Mouse (Mus musculus): ENCODE data around the gene Ston1. TPM values are rescaled to one million over a fixed set of nuclear protein-coding genes. Genes with fewer than 3 reads are reported as not detected.

Gene Ston1
- polyA plus RNA-seq, 1 experiment from 2014 or later, result 8.3 TPM

DNA sequence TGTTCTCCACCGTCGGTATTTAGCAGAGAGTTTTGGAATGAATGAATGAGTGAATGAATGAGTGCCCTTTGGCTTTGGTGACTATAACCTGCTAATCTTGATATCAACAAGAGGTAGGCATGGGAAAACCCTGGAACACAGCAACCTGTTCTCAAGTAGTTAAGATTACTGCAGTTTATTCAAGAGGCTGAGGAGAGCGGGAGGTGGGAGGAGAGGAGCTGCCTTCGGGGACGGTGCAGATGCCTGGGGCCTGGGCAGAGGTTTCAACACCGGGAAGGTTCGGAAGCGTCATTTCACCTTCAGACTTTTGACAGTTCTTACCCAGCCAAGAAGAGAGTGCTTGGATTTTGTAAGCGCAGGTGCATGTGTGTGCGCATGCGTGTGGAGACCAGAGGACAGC lies 14.5 kb upstream of the Ston1 start:
- Histone ChIP-seq H3K4me1 (replicated peaks; ENCODE audit: insufficient read depth, low read length) (no peaks in the 10 kb centered on the region), H3K9ac (ENCODE audit: low read depth, low read length) (no peak overlapping the region), H3K27ac (no peak overlapping the region), H3K4me3 (replicated peaks; ENCODE audit: low read depth, low read length) (no peak overlapping the region), H3K36me3 (ENCODE audit: insufficient read depth, low read length) (peaks cover 34% of the 10 kb centered on the region), H3K4me2 (ENCODE audit: low read length) (no peak overlapping the region), H3K9me3 (replicated peaks; ENCODE audit: low read length) (no peaks in the 10 kb centered on the region), H3K27me3 (ENCODE audit: insufficient read depth, low read length) (no peaks in the 10 kb centered on the region)
- ATAC-seq (replicated peaks; ENCODE audit: low FRiP score, low read depth) (no peak), DNase-seq (ENCODE audit: low spot score) (no peak)
- WGBS, result 83% methylated on average over 11 of the region's 11 CpGs
- no peak for TF ChIP-seq CTCF (IDR thresholded peaks at IDR 0.05; ENCODE audit: low read depth)

DNA sequence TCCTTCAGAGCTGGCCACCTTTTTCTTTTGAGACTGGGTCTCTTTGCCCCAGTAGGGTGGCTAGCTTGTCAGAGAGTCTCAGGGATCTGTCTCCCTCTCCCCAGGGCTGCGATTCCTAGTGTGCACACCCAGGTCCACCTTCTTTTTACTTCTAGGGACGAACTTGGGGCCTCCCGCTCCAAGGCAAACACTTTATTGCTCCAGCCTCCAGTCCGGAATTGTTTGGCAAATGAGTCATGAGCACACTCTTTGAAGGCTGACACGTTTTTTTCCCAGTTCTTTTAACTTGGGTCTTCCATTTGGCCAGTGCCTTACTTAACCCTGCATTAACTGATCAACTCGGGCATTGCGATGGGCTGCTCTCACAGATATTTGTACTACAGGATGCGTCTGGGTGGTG lies 14.1 kb upstream of the Ston1 start:
- H3K4me2 ChIP-seq (ENCODE audit: low read length), result no peak overlapping the region
- H3K4me1 ChIP-seq (replicated peaks; ENCODE audit: insufficient read depth, low read length), result no peaks in the 10 kb centered on the region
- H3K27me3 ChIP-seq (ENCODE audit: insufficient read depth, low read length), result no peaks in the 10 kb centered on the region
- no peak overlapping the region for H3K4me3 ChIP-seq (replicated peaks; ENCODE audit: low read depth, low read length)
- H3K27ac ChIP-seq, result no peak overlapping the region
- peaks cover 32% of the 10 kb centered on the region for H3K36me3 ChIP-seq (ENCODE audit: insufficient read depth, low read length)
- ATAC-seq (replicated peaks; ENCODE audit: low FRiP score, low read depth), result no peak
- WGBS, result 61% methylated on average over 8 of the region's 8 CpGs
- DNase-seq (ENCODE audit: low spot score), result no peak
- H3K9me3 ChIP-seq (replicated peaks; ENCODE audit: low read length), result no peaks in the 10 kb centered on the region
- no peak for TF ChIP-seq CTCF (IDR thresholded peaks at IDR 0.05; ENCODE audit: low read depth)
- H3K9ac ChIP-seq (ENCODE audit: low read depth, low read length), result no peak overlapping the region

DNA sequence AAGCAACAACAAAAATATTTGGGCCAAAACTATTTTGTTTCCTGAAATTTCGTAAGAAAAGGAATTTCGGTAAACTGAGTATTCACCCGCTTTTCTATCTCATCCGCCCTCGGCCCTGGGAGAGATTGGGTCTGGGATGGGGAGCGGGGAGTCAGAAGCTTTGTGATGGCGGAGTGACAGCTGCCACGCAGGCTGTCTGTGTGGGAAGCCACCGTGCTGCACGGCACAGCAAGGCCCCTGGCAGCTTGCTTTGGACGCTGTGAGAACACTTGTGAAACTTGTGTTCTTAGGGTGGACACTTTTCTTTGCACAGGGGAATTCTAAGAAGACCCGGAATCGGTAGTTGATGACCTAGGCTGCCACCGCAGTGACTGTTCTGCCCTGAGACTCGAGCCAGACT lies 10.1 kb upstream of the Ston1 start:
- Histone ChIP-seq H3K27ac (no peak overlapping the region), H3K4me1 (replicated peaks; ENCODE audit: insufficient read depth, low read length) (no peaks in the 10 kb centered on the region), H3K4me3 (replicated peaks; ENCODE audit: low read depth, low read length) (no peak overlapping the region), H3K9ac (ENCODE audit: low read depth, low read length) (no peak overlapping the region), H3K9me3 (replicated peaks; ENCODE audit: low read length) (no peaks in the 10 kb centered on the region), H3K27me3 (ENCODE audit: insufficient read depth, low read length) (no peaks in the 10 kb centered on the region), H3K36me3 (ENCODE audit: insufficient read depth, low read length) (peaks cover 15% of the 10 kb centered on the region), H3K4me2 (ENCODE audit: low read length) (no peak overlapping the region)
- no peak for ATAC-seq (replicated peaks; ENCODE audit: low FRiP score, low read depth)
- WGBS, result 84% methylated on average over 15 of the region's 15 CpGs
- TF ChIP-seq CTCF (IDR thresholded peaks at IDR 0.05; ENCODE audit: low read depth), result no peak
- DNase-seq (ENCODE audit: low spot score), result no peak

DNA sequence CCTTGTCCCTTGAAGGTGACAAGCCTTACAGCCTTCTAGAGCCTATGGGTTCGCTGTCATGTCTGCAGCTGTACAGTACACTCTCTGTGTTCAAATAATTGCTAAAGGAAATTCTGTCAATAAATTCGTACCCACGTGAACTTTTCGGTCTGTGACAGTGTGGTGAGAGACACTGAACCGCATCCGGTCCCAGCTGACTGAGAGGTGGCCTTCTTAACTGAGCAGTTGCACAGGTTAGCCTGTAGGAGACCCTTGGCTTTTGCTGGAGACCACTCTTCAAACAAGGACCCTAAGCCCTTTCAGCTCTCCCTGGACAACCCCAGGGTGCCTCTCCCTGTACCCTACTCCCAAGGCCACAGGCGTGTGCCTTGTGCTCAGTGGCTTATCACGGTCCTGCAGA lies 9.3 kb upstream of the Ston1 start:
- no peak for DNase-seq (ENCODE audit: low spot score)
- Histone ChIP-seq H3K27me3 (ENCODE audit: insufficient read depth, low read length) (no peaks in the 10 kb centered on the region), H3K9me3 (replicated peaks; ENCODE audit: low read length) (no peaks in the 10 kb centered on the region), H3K9ac (ENCODE audit: low read depth, low read length) (no peak overlapping the region), H3K4me1 (replicated peaks; ENCODE audit: insufficient read depth, low read length) (no peaks in the 10 kb centered on the region), H3K36me3 (ENCODE audit: insufficient read depth, low read length) (peaks cover 14% of the 10 kb centered on the region), H3K27ac (no peak overlapping the region), H3K4me3 (replicated peaks; ENCODE audit: low read depth, low read length) (no peak overlapping the region), H3K4me2 (ENCODE audit: low read length) (no peak overlapping the region)
- no peak for TF ChIP-seq CTCF (IDR thresholded peaks at IDR 0.05; ENCODE audit: low read depth)
- no peak for ATAC-seq (replicated peaks; ENCODE audit: low FRiP score, low read depth)
- 95% methylated on average over 8 of the region's 8 CpGs for WGBS

DNA sequence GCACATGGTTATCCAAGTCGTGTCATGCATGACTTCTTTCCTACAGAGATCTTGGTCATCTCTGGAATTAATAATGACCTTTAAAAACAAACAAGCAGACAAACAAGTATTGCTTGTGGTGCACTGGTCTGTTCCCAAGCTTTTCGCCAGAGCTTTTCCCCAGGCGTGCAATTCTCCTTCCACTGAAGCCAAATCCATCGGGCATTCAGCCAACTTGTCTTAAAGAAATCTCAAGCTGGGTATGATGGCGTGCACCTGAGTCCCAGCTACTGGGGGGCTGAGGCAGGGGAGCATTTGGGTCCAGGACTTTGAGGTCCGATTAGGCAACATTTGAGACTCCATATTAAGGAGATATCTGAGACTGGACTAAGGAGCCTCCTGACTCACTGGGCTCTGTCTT lies 7.2 kb upstream of the Ston1 start:
- no peak overlapping the region for H3K4me2 ChIP-seq (ENCODE audit: low read length)
- ATAC-seq (replicated peaks; ENCODE audit: low FRiP score, low read depth) (no peak), DNase-seq (ENCODE audit: low spot score) (no peak)
- TF ChIP-seq CTCF (IDR thresholded peaks at IDR 0.05; ENCODE audit: low read depth), result no peak
- no peaks in the 10 kb centered on the region for H3K27me3 ChIP-seq (ENCODE audit: insufficient read depth, low read length)
- no peaks in the 10 kb centered on the region for H3K4me1 ChIP-seq (replicated peaks; ENCODE audit: insufficient read depth, low read length)
- no peak overlapping the region for H3K27ac ChIP-seq
- H3K4me3 ChIP-seq (replicated peaks; ENCODE audit: low read depth, low read length), result no peak overlapping the region
- WGBS, result 80% methylated on average over 6 of the region's 6 CpGs
- H3K36me3 ChIP-seq (ENCODE audit: insufficient read depth, low read length), result 0 out of 2 replicates have a peak, but pooled peaks cover 2% of the 10 kb centered on the region
- H3K9me3 ChIP-seq (replicated peaks; ENCODE audit: low read length), result no peaks in the 10 kb centered on the region
- H3K9ac ChIP-seq (ENCODE audit: low read depth, low read length), result no peak overlapping the region

DNA sequence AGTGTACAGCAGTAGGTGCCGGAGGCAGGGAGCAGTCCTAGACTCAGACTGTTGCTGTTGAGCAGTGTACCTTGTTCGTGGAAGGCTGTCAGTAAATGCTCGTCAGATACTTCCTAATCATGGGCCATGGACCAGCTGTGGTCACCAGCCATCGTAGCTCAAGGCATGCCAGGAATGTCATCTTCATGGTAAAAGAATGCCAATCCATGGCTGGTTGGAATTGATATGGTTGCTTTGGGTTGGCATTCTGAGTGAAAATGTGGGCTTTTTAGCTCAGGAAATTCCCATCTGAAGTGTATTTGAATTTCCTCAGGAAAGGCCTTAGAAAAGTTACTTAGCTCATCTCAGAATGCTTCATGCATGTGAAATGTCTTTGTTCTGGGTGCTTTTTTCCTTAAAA lies 2.4 kb upstream of the Ston1 start:
- Histone ChIP-seq H3K27me3 (ENCODE audit: insufficient read depth, low read length) (no peaks in the 10 kb centered on the region), H3K4me1 (replicated peaks; ENCODE audit: insufficient read depth, low read length) (peaks cover 9% of the 10 kb centered on the region; the same call in 1 of the 2 replicates), H3K9ac (ENCODE audit: low read depth, low read length) (no peak overlapping the region), H3K27ac (no peak overlapping the region), H3K9me3 (replicated peaks; ENCODE audit: low read length) (no peaks in the 10 kb centered on the region), H3K4me3 (replicated peaks; ENCODE audit: low read depth, low read length) (no peak overlapping the region), H3K4me2 (ENCODE audit: low read length) (no peak overlapping the region), H3K36me3 (ENCODE audit: insufficient read depth, low read length) (no peaks in the 10 kb centered on the region)
- ATAC-seq (replicated peaks; ENCODE audit: low FRiP score, low read depth) (no peak), DNase-seq (ENCODE audit: low spot score) (no peak)
- WGBS, result 85% methylated on average over 4 of the region's 4 CpGs
- TF ChIP-seq CTCF (IDR thresholded peaks at IDR 0.05; ENCODE audit: low read depth), result no peak

DNA sequence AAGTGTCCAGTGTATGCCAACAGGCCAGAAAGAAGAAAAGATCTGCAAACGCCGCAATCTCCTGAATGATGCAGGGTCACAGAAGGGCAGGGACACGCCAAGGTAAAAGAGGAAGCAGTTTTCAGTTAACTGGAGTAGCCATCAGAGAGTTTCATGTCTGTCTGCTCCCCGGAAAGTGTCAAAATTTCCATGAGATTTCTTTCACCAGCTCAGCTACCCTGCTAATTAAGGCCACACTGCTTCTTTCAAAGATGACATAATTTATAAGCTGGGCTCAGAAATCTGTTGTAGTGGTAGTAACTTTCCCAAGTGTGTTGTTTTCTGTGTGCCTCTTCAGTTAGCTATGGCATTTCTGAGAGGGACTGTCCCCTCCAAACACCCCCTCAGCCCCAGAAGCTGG lies 1.4 kb upstream of the Ston1 start:
- no peak for ATAC-seq (replicated peaks; ENCODE audit: low FRiP score, low read depth)
- Histone ChIP-seq H3K9me3 (replicated peaks; ENCODE audit: low read length) (no peaks in the 10 kb centered on the region), H3K36me3 (ENCODE audit: insufficient read depth, low read length) (no peaks in the 10 kb centered on the region), H3K4me3 (replicated peaks; ENCODE audit: low read depth, low read length) (no peak overlapping the region), H3K27ac (no peak overlapping the region), H3K9ac (ENCODE audit: low read depth, low read length) (no peak overlapping the region), H3K4me1 (replicated peaks; ENCODE audit: insufficient read depth, low read length) (peaks cover 9% of the 10 kb centered on the region; the same call in 1 of the 2 replicates), H3K27me3 (ENCODE audit: insufficient read depth, low read length) (no peaks in the 10 kb centered on the region), H3K4me2 (ENCODE audit: low read length) (no peak overlapping the region)
- no peak for TF ChIP-seq CTCF (IDR thresholded peaks at IDR 0.05; ENCODE audit: low read depth)
- 83% methylated on average over 4 of the region's 4 CpGs for WGBS
- DNase-seq (ENCODE audit: low spot score), result no peak

All from kidney, postnatal 0 days (tissue).